Mouse (Mus musculus) stomach, postnatal 0 days (tissue): ENCODE data around the gene 5530401A14Rik. TPM values are rescaled to one million over a fixed set of nuclear protein-coding genes. Genes with fewer than 3 reads are reported as not detected.

ENCODE experiments used
- ATAC-seq: fragments of 200-750 bp; cut with Nextera tagmentation; 2 replicates; pipeline ENCODE4 v1.8.0; 2017; ENCODE audit not compliant: low FRiP score, low TSS enrichment
- DNase-seq: peaks from one replicate; pipeline ENCODE4 v3.0.0-alpha.2; 2016; ENCODE audit warnings: low spot score
- H3K27ac ChIP-seq: fragments of 300-500 bp; sonication (generic); replicated peaks from 2 replicates; pipeline ENCODE4 v1.5.1; 2014; ENCODE audit warnings: mild to moderate bottlenecking, control low read depth
- H3K27me3 ChIP-seq: fragments of 300-500 bp; sonication (generic); 2 replicates; pipeline ENCODE4 v1.6.1; 2014; ENCODE audit warnings: low read length; ENCODE audit not compliant: control insufficient read depth, insufficient read depth
- H3K36me3 ChIP-seq: fragments of 300-500 bp; sonication (generic); 2 replicates; pipeline ENCODE4 v1.6.1; 2014; ENCODE audit warnings: low read length, mixed read lengths; ENCODE audit not compliant: control insufficient read depth, insufficient read depth
- H3K4me1 ChIP-seq: fragments of 300-500 bp; sonication (generic); replicated peaks from 2 replicates; pipeline ENCODE4 v1.6.1; 2014; ENCODE audit warnings: antibody characterized with exemption; ENCODE audit not compliant: control insufficient read depth, insufficient read depth
- H3K4me2 ChIP-seq: fragments of 300-500 bp; sonication (generic); replicated peaks from 2 replicates; pipeline ENCODE4 v1.6.1; 2014; ENCODE audit warnings: low read depth, mild to moderate bottlenecking, control low read depth, moderate library complexity
- H3K4me3 ChIP-seq: fragments of 300-500 bp; sonication (generic); 2 replicates; pipeline ENCODE4 v1.5.1; 2014; ENCODE audit warnings: low read depth, low read length, control low read depth
- H3K9ac ChIP-seq: fragments of 300-500 bp; sonication (generic); 2 replicates; pipeline ENCODE4 v1.6.1; 2014; ENCODE audit warnings: mild to moderate bottlenecking, low read length, control low read depth, mixed read lengths
- H3K9me3 ChIP-seq: fragments of 300-500 bp; sonication (generic); 2 replicates; pipeline ENCODE4 v1.6.1; 2016; ENCODE audit warnings: low read length; ENCODE audit not compliant: control insufficient read depth
- CTCF ChIP-seq: IDR thresholded peaks from 2 replicates; pipeline ENCODE4 v1.5.1; 2016; ENCODE audit warnings: antibody characterized with exemption, low read depth, mild to moderate bottlenecking, moderate library complexity
- EP300 ChIP-seq: optimal IDR thresholded peaks from 2 replicates; pipeline ENCODE3; 2016; ENCODE audit warnings: antibody characterized with exemption
- WGBS: fragments of 180-500 bp; shearing (Covaris S2); extraction: QIAGEN DNeasy Blood & Tissue Kit; methylation state at CpG from one replicate; pipeline ENCODE4 v1.1.7; 2014; 5-methylcytosine and 5-hydroxymethylcytosine counted together
- polyA plus RNA-seq: library from polyadenylated mRNA; unstranded; fragments of >200 nt; fragmentation: Nextera tagmentation; extraction: Ambion mirVana; gene quantifications from 2 replicates; pipeline ENCODE4 v1.2.1, GENCODE M21; 2015

Gene 5530401A14Rik
- polyA plus RNA-seq, 1 experiment from 2014 or later: not detected

- H3K4me3 ChIP-seq: no peak overlapping the region
- no peaks in the 10 kb centered on the region for H3K27me3 ChIP-seq
- H3K9me3 ChIP-seq: no peaks in the 10 kb centered on the region
- DNase-seq: no peak
- H3K36me3 ChIP-seq: no peaks in the 10 kb centered on the region
- TF ChIP-seq EP300 (no peak), CTCF (no peak)
- WGBS: 64% methylated on average over 1 of the region's 1 CpGs
- H3K27ac ChIP-seq: no peak overlapping the region
- H3K9ac ChIP-seq: no peak overlapping the region
- no peak for ATAC-seq
- no peaks in the 10 kb centered on the region for H3K4me1 ChIP-seq
- no peak overlapping the region for H3K4me2 ChIP-seq
These were observed 81.7 kb downstream of the 5530401A14Rik start for GRCm38 (mm10) chr11:81942167-81942566.

Other genes with a start within 250 kb of the 5530401A14Rik start
- gene Asic2, start 107.8 kb downstream of the 5530401A14Rik start, polyA plus RNA-seq: 0.47 and 0.59 TPM in 2 replicates
- 3.2 and 3.3 TPM in 2 replicates for gene Ccl2, start 174.9 kb downstream of the 5530401A14Rik start, polyA plus RNA-seq
- not detected in 2 replicates for gene Gm17268, start 177.9 kb downstream of the 5530401A14Rik start, polyA plus RNA-seq
- 2.7 and 2.9 TPM in 2 replicates for gene Ccl7, start 185.0 kb downstream of the 5530401A14Rik start, polyA plus RNA-seq
- 16.5 and 16.7 TPM in 2 replicates for gene Ccl11, start 197.2 kb downstream of the 5530401A14Rik start, polyA plus RNA-seq
- 7.3 and 15.5 TPM in 2 replicates for gene Ccl12, start 241.2 kb downstream of the 5530401A14Rik start, polyA plus RNA-seq